ENCODE assay signal across 17 mouse cellular contexts in the genomic region with DNA sequence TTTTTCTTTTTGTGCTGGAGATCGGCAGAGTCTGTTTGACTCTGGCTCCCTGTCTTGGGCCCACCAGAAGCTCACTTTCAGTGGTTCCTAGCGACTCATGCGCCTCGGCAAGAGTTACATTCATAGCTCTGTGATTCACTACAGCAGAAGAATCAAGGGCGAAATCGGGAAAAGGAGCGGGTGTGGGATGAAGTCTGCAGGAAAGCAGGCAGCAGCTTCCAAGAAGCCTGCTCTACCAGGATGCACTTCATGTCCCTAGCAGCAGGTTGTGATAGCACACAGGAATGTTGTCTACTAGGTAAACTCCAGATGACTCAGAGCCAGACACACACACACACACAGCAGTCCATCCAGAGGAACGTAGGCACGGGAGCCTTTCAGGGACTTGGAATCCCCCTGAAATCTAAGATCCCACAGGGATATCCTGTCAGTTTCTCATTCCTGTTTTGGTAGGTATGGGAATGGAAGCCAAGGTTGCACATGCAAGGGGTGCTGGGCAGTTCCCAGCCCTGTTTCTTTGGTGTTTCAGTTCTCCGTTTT. TPM values are rescaled to one million over a fixed set of nuclear protein-coding genes. Genes with fewer than 3 reads are reported as not detected.
"Had no signal": no experiment of that assay in that cellular context is flagged by ENCODE, and none has a peak within 500 bp of the region (broad histone marks: within the 10 kb centered on the region; RNA-seq: fewer than 3 reads in every experiment).

No protein-coding gene starts in this region.

- DNase-seq: kidney, adult 2 months; kidney, postnatal 14 days; layer of hippocampus, adult 9-11 months; layer of hippocampus, postnatal 36 days; lung, adult 2 months; lung, postnatal 36 days; spleen, adult 18-20 months; thymus, postnatal 36 days had no signal

- H3K4me2 ChIP-seq: kidney, embryonic 15.5 days; liver, embryonic 11.5 days; liver, embryonic 15.5 days; midbrain, embryonic 13.5 days had no signal

- H3K9me3 ChIP-seq: kidney, embryonic 15.5 days; limb, embryonic 10.5 days; liver, embryonic 15.5 days; midbrain, embryonic 13.5 days had no signal

- H3K4me3 ChIP-seq: kidney, embryonic 15.5 days; limb, embryonic 10.5 days; liver, embryonic 15.5 days; midbrain, embryonic 13.5 days had no signal

- H3K4me1 ChIP-seq: kidney, embryonic 15.5 days; limb, embryonic 10.5 days; liver, embryonic 15.5 days; midbrain, embryonic 13.5 days had no signal

- H3K9ac ChIP-seq: kidney, embryonic 15.5 days; liver, embryonic 15.5 days; midbrain, embryonic 13.5 days had no signal

- H3K27ac ChIP-seq: kidney, embryonic 15.5 days; limb, embryonic 10.5 days; liver, embryonic 15.5 days; midbrain, embryonic 13.5 days had no signal

- H3K27me3 ChIP-seq: kidney, embryonic 15.5 days; liver, embryonic 15.5 days; midbrain, embryonic 13.5 days had no signal

- ATAC-seq: intestine, embryonic 16.5 days; lung, postnatal 0 days; midbrain, embryonic 13.5 days had no signal

RNA-seq across cellular contexts. Expression of a gene that starts 52.6 kb away (rescaled TPM):
- total RNA-seq: layer of hippocampus, postnatal 36 days; megakaryocyte progenitor cell, adult 5-6 weeks had no signal
- polyA plus RNA-seq: liver, embryonic 15.5 days; neural tube, embryonic 14.5 days had no signal
